Mouse (Mus musculus) kidney, postnatal 10 days (tissue): ENCODE results near the gene Zfhx3.

ENCODE experiments used
- DNase-seq: peaks from one replicate; pipeline ENCODE4 v3.0.0; 2021; ENCODE audit warnings: mixed read lengths

The Zfhx3 gene

DNA sequence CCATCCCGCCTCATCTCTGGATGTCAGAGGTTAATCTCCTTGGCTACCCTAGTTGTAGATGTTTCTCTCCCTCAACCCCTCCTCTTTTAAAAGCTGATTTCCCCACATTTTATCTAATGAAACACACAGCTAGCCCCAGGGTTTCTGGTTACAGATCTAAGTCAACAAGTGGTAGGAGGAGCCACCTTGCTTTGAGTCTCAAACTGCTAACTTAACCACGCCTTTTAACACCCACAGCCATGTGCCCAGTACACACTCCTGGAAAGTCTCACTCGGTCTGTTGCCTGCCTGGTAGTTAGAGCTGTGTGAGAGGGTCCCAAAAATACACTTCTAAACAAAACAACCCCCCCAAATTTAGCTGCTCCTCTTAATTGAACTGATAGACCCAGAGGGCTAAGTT, 877.4 kb downstream of the Zfhx3 start:
- DNase-seq, result no peak

DNA sequence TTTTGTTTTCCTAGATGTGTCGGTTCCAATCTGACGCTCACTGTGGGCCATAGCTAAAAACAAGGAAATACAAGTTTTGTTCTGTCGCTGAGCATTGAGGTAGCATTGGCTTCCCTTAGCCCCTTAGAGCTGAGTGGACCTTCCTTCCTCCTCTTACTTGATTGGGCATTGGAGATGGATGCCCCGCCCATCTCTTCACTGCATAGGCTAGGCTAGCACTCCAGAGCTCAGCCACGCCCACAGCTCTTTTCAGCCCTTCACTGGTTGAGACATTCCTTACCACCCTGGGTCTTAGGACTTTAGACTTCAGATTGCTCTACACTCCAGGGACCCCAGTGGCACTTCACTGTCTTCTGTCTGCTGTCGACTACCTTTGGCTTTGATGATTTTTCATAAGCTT, 878.2 kb downstream of the Zfhx3 start:
- DNase-seq, result peak; percentile 75

DNA sequence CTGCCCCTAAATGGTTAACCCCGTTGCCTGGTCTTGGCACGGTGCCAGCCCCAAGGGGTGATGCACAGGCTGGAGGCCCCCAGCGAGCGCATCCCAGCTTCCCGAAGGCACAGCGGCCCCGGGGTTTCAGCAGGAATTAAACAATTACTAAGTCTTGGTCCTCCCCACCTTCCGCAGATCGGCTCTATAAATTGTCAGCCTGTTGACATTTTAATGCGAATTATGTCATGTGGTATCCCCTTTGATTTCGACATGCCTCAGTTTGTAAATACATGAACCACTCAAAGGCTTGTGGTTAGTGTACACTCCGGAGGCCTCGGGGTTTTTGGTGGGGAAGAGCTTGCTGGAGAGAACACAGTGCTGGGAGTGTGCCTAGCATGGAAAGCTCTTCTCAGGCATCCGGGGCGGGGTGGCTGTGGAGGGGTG, 880.4 kb downstream of the Zfhx3 start:
- DNase-seq, result peak; percentile 66

DNA sequence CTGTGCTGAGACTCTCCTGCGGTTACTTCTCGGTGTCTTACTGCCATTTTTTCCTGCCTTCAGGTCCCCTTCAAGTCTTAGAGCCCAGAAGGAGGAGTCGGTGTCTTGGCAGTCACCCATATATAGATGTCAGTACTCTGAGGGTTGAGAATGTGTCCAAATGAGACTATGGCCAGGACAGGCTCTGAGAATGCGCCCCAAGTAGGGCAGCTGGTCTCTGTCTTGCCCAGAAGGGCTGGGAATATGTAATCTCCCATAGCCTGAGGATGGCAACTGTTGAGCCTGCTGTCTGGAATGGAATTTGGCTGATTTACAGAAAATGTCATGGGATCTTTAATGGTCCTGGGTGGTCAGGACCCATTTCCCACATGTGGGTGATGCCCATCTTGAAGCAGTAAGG, 881.6 kb downstream of the Zfhx3 start:
- no peak for DNase-seq

DNA sequence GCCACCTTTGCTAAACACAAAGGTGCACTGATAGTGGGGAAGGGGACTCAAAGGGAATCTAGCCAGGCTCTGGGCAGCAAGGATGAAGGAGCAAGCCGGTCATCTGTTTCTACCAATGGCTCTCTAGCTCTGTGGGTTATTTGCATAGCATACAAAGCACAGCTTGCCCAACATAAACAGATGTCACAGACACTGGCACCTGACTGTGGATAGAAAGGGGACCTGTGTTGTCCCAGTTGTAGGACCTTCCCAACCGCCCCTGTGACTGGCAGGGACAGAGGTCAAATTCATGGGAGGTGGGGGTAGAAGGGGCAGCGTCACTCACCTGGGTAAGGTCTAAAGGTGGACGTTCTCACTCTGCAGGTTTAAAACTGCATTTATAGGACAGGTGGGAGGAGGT, 884.0 kb downstream of the Zfhx3 start:
- no peak for DNase-seq

DNA sequence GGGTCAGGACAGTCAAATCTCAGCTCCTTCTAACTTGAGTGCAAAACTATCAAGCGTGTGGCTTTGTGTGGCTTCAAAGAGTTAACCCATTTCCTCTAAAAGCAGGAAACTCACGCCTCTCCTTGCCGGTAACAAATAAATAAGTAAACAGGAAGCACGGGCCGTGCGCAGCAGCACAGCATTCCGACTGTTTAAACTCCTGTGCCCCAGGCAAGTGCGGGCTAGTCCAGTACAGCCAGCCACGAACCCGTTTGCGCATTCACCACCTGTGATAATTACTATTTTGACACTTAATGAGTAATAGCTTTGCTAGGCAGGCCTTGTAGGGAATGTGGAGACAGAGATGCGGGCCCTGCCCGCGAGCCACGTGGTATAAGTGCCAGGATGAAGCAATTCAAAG, 885.0 kb downstream of the Zfhx3 start:
- peak; percentile 41 for DNase-seq

DNA sequence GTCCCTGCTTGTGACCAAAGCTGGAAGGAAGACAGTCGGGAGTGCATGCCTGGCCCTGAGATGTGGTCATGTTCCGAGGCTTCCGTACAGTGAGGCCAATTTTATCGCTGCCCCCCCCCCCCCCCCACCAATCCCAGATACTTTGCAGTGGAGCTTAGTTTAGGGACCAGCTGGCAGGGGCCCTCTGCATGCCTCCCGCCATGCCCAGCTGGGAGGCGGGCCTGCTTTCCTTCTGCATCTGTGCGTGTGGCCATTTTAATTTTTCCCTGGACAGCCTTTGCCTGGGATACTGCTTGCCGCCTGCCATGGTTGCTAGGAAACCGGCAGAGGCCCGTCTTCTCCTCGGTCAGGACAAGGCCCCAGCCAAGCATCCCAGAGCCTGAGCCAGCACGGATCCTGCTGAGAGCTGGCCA, 886.9 kb downstream of the Zfhx3 start:
- DNase-seq, result no peak

DNA sequence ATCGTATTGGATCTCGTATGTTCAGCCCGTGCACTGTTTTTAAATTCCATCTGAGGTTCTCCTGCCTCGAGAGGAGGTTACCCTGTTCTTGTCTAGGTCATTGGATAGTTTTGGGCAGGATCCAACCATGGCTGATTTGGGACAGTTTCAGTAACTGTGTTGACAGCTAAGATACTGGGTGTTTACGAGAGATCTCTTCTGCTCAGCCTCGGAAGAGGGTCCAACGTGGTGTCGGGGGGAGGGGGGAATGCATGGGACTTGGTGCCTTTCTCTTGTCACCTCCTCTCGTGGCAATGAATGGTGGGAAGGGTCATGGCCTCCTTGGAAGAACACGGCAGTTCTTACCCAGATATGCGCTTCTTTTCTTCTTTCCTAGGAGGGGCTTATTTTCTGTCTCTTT, 892.7 kb downstream of the Zfhx3 start:
- DNase-seq, result no peak

DNA sequence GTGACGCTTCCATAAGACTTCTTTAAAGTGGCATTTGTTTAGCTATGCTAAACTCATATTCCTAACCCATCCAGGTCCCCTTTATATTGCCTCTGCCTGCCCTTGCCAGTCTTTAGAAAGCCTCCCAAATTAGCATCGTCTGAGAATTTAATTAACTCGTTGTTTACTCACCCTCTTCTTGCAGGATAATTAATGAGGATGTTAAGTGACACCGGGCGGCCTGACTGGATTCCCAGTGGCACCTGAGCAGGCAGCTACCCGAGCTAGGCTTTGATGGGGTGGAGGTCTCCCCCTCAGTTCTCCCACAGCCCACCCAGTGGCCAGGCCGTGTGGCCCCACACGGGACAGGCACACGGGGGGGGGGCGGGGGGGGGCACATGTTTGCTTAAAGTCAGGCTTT, 895.3 kb downstream of the Zfhx3 start:
- no peak for DNase-seq

DNA sequence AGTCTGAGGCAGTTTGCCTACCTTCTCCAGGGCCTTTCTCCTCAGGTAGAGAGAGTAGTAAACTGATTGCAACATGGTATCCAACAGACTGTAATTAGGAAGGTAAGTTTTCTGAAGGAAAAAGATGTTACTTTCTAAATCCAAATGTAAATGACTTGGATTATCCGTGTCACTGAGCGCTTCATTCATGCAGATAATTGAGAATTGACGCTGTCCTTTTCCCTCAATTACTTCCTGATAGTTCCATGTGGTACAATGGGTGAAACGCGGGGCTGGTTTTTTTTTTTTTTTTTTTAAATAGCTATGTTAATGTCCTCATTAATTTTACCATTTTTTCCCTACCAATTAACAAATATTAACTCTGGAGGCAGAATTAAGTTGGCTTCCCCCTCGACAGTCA, 896.3 kb downstream of the Zfhx3 start:
- no peak for DNase-seq

DNA sequence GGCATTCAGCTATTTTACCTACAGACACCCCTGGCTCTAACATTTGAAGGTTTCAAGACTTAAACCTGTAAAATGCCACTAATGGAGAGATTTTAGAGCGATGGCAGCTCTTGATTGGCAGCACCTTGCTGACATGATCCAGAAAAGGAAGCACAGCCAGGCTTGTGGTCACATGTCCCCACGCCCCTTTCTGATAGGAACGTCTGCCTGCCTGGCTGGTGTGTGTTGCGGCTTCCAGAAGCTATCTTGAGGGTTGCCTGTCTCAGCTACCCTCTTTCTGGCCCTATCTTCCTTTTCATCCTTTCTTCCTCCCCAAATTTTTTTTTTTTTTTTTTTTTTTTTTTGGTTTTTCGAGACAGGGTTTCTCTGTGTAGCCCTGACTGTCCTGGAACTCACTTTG, 899.9 kb downstream of the Zfhx3 start:
- DNase-seq, result no peak

DNA sequence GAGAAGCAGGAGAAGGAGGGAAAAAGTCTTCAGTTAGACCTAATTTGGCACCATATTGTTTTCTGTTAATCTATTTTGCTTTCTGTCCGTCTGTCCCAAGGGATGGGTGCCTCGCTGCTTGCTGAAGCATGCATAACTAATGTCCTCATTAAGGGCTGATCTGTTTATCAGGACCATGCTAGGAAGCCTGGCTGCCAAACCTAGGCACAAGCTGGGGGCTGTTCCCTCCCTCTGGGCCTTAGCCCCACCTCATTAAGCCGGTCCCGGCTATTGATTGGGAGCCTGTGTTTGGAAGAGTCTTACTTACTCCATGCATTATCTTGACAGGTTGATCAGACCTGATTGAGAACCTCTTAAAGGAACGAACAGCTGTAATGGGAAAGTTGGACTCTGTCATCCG, 903.7 kb downstream of the Zfhx3 start:
- no peak for DNase-seq

DNA sequence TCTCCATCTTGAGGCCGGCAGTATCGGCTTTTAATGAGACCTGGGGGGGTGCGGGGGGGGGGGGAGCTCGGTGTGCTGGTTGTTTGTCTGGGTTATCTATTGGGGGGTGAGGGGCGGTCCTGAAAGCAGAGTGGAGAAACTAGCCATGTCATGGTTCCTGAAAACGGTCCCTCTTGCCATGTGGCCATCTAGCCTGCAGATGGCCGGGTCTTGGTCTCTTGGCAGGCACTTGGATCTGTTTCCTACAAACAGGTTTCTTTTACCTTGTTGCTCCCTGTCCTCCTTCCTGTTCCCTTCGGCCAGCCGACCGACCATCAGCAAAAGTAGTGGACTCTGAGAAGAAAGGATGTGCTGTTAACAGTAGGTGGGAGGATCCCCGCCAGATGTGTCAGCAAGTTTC, 904.4 kb downstream of the Zfhx3 start:
- no peak for DNase-seq

DNA sequence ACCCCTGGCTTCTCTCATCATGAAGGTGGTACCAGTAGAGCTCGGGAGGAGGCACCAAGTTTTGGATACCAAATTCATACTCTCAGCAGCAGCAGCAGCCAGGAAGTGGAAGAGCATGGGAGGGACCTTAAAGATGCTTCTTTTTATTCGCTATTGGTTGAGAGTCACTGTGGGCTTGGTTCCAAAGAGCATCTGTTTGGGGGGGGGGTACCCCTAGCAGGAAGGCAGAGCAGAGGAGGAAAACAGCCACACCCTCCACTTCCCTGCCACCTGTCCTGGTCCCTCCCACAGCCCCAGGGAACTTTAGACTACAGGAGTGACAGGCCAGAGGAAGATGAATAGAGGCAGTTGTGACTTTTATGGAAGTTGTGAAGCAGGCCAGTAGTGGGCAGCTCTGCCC, 904.9 kb downstream of the Zfhx3 start:
- no peak for DNase-seq

DNA sequence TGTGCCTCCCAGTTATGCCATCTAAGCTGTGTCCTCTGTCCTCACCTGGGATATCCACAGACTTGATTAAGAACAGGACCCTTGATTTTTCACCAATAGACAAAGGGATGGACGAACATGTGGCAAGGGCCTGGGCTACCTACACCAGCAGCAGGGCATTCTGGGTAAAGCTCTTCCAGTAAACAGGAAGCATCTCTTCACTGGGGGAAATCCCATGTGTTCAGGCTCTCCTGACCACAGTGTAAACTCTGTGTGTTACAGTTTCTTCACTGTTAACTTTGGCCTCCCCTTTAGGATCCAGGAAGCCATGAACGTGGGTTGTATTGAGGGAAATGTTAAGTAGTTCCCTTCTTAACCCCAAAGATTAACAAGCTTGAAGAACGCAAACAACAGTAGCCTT, 906.0 kb downstream of the Zfhx3 start:
- DNase-seq, result no peak

DNA sequence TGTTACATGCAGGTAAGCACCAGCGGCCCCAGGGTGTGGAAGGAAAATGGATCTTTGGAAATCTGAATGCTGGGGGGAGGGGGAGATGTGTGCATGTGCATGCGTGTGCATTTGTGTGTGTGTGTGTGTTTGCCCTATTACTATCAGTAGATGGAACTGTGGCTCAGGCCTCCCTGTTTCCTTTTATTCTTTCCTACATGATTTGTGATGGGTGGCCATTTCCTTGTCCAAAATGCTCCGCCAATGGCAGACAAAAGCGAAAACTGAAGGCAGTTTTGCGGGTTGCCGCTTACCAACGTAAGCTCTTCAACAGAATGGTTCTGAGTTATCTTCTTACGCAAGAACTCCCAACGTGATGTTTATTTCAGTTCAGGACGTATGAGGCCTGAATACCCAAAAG, 910.6 kb downstream of the Zfhx3 start:
- no peak for DNase-seq

DNA sequence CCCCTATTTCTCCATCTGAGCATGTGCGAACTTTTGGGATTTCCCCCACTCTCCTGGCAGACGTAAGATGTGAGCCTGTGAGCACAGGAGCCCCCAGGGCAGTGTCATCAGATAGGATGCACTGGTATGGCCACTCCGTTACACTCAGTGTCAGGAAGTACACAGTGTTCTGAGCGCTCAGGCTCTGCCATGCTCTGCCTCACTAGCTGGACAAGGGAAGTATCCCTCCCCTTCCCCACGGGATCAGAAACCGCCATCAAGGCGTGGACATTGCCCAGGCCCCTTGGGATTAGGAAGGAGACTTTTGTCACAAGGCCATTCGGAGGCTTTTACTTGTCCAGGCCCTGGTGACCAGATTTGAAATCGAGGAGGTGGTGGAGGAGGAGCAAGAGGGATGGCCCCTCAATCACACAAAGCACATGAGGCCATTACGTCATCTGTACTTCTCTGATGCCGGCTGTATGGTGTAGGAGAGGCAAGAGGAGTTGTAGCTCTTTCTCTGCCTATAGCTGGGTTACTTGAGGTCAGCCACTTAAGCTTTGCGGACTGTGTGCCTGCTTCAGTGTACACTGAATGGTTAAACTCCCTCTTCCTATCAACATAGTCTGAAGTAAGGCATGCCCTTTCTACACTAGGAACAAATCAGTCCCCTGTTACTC, 912.1 kb downstream of the Zfhx3 start:
- DNase-seq, result no peak

DNA sequence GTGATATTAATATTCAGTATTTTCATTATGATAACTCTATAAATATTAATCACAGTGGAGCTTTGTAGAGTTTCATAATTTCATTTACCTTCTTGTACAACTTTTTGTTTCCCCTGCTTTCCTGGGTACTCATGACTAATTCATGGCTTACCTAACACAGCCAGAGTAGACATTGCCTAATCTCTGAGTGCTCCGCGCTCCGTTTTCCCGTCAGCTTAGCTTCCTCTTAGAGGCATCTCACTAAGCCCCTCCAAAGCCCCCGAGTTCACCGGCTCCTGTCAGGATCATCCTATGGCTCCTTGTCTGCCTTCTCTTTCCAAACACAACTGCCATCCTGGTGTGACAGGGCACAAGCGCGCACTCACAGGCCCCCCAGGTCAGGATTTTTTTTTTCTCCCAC, 916.6 kb downstream of the Zfhx3 start:
- no peak for DNase-seq

DNA sequence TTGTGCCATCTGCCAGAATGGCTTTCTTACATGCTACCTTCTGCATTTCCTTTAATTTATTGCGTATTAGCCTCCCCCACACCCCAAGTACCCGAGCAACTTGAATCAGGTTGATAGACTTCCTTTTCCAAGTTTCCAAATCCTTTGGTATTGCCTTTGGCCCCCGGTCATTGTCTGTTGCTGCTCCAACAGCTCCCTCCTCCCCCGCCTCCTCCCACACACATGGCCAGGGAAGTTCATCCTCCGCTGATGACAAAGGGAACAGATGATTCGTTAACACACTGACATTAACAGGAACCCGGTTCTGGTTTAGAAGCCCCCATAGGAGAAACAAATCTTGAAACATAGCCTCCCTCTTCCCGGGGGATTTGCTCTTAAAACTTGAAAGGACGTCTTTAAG, 917.5 kb downstream of the Zfhx3 start:
- DNase-seq, result peak; percentile 71

DNA sequence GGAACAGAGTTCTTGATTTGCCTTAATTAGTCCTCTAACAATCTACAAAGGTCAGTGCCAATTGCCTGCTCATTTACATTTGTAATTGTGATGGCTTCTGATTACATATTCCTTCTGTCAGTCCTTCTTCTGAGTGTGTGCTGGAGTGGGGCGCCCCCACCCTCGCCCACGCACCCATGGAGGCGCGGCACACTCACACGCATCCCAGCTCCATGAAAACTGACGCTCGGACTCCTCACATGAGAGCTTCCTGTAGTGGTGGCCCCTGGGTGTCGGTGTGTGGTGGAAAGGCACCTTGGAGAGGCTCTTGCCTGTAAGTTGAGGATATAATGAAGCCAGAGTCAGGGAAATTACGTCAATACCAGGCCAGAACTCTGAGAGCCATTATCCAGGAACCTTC, 921.0 kb downstream of the Zfhx3 start:
- no peak for DNase-seq

DNA sequence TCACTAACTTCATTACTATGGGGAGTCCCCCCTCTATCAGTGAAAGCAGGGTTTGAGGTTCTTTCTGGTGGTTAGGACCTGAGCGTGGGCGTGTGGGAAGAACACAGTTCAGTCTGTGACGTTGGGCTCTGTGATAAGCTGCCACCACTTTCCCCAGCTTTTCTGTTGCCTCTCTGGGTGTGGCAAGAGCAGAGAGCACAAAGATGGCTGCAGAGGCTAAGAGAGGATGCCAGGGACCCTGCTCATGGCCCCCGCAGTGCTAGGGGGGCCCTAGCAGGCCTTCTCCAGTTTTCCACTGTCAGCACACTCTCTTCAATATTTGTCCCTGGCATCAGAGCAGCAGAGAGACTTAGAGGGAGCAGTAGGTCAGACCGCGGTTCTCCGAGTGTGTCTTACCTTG, 924.0 kb downstream of the Zfhx3 start:
- DNase-seq, result no peak

DNA sequence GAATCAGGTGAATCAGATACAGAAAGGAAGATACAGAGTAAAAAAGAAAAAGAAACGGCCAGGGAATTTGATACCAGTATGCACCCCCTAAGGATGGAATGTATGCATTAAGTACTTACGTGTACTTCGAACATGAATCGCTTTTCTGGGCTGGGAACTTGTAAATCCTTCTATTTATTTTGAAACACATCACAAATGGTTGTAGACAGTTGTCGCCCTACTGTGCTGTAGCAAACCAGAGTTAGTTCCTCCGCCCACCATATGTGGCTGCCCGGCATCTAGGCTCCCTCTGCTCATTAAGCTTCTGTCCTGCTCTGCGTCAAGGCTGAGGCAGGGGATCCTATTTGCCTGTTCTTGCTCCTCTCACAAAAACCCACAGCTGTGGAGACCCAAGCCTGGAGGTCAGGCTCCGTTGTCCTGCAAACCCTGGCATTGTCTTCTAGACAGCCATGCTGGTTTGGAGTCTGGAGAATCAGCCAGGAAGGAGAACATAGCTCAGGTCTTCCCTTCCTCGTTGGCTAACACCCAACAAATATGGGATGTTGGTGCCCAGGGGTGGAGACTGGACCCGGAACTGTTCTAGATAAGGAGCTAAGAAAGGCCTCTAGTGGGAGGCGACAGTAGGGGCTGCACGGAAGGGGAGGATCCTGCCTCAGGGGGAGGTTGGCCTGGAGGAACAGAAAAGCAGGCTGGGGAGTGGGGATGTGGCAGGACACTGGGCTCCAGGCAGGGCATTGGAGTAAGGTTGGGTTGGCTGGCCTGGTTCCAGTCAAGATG, 925.2 kb downstream of the Zfhx3 start:
- peak; percentile 33 for DNase-seq

DNA sequence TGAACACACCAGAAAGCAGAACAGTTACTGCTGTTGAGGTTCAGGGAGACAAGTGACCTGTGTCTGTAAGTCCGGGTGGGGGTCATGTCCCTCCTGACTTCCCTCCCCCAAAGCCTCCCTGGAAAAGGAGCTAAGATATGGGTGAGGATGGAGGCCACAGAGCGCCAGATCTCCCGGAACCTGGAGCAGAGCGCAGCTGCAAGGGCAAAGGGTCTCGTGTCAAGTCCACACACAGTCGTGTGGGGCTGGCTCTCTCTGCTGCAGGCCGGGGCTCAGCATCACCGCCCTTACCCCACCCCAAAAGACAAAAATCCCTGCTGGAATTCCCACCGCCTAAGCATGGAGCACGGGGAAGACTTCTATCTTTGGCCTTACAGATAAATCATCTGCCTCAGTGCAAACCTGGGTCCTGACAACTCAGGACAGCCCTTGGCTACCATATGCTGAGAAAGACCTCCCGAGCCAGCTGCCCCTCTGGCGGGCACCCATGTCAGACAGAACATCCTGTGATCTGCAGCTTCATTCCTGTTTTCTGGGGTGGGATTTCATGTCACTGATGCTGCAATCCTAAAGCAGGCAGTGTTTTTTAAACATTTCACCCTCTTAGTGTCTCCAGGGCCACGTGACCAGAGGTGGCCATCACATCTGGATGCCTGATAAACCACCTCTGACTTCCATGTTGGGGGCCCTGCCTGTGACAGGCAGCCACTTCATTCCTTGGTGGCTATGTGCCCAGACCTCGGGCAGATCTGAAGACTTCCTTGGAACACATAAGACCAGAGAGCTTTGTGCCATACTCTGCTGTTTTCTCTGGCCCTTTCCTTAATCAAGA, 926.0 kb downstream of the Zfhx3 start:
- DNase-seq, result no peak

DNA sequence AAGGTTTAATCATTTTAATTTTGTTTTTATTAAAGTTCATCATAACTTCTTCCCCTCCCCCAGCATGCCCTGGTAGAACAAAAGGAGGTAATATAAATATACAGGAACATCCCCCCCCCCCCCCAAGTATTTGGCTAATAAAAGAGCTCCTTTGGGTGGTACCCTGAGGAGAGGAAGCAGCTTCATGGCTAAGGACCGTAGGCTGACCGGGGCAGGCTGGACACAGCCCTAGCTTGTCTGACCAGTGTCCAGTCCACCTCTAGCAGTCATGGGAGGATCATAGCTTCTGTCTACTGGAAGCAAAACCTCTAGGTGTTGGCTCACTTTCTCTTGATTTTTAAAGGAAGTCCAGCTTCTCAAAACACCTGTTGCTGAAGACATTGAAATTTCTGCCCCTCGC, 927.0 kb downstream of the Zfhx3 start:
- DNase-seq, result no peak
